Comparison of ENCODE assay signal across 8 mouse cellular contexts in the genomic region with DNA sequence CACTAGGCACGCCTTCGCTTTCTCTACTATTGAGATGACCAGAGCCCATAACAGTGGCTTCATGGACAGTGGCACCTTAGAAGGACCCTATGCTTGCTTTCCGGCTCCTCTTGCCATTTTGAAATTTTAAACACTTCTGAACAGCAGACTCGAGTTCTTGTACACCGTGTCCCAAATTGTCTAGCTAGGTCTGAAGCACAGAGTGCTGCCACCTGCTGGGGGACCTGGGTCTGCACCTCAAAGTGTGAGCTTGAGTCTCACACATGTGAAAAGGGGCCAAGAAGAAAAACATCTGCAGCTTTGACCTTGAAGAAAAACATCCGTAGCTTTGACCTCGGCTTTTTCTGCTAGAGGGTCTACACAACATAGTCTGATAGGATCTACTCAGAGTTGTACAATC. TPM values are rescaled to one million over a fixed set of nuclear protein-coding genes. Genes with fewer than 3 reads are reported as not detected.
DNase-seq lines count a peak whose midpoint lies in the region; ATAC-seq and TF ChIP-seq lines count a peak whose summit lies in the region.
"Had no signal": no experiment of that assay in that cellular context is flagged by ENCODE, and none has a peak within 500 bp of the region (broad histone marks: within the 10 kb centered on the region; RNA-seq: fewer than 3 reads in every experiment).

No protein-coding gene starts in this region.

- 58% methylated on average over 7 of the region's 7 CpGs for WGBS in limb, embryonic 14.5 days

- H3K4me1 ChIP-seq in limb, embryonic 14.5 days (ENCODE audit: control insufficient read depth, insufficient read depth, low read length) = no peaks in the 10 kb centered on the region

- no peak for TF ChIP-seq POLR2A in limb, embryonic 14.5 days (IDR thresholded peaks at IDR 0.05; ENCODE audit: borderline replicate concordance, extremely low read depth, insufficient read depth, insufficient read length)

- no peak overlapping the region for H3K27ac ChIP-seq in limb, embryonic 14.5 days (replicated peaks; ENCODE audit: low read depth, low read length)

- H3K27me3 ChIP-seq in limb, embryonic 14.5 days (ENCODE audit: control insufficient read depth, insufficient read depth, low read length) = no peaks in the 10 kb centered on the region

- H3K4me2 ChIP-seq in limb, embryonic 14.5 days (replicated peaks; ENCODE audit: low read depth, low read length, severe bottlenecking) = no peak overlapping the region

- intact Hi-C loops in heart, postnatal 10 days (cut with DNase I) = no loop called here

- peak; percentile 74 for ATAC-seq in common myeloid progenitor, adult 5-6 weeks (replicated peaks; ENCODE audit: low read depth, poor library complexity, severe bottlenecking)
- no peak for ATAC-seq in limb, embryonic 14.5 days (ENCODE audit: low FRiP score, low read depth)

- DNase-seq in ovary, postnatal 14 days (ENCODE audit: low spot score) = peak; percentile 53
- no peak for DNase-seq in ovary, postnatal 10 days (ENCODE audit: low spot score)
- DNase-seq in ZHBTc4 (ENCODE audit: low read depth, low spot score) = peak; percentile 84
- peak; percentile 66 to 83 for DNase-seq in heart, postnatal 10 days
- DNase-seq in limb, embryonic 14.5 days (ENCODE audit: low spot score) = peak; percentile 75
- peak; percentile 30 for DNase-seq in retina, adult 2 months (ENCODE audit: low read depth, low spot score)

- H3K4me3 ChIP-seq in limb, embryonic 14.5 days (replicated peaks; ENCODE audit: low read length) = no peak overlapping the region
- H3K4me3 ChIP-seq: myocyte had no signal

- no peaks in the 10 kb centered on the region for H3K9me3 ChIP-seq in limb, embryonic 14.5 days (ENCODE audit: control insufficient read depth, low read length)

- H3K36me3 ChIP-seq in limb, embryonic 14.5 days (ENCODE audit: control insufficient read depth, insufficient read depth, low read length) = peaks cover 41% of the 10 kb centered on the region

- H3K9ac ChIP-seq in limb, embryonic 14.5 days (ENCODE audit: low read depth, low read length, severe bottlenecking) = no peak overlapping the region

RNA-seq across cellular contexts. Expression of gene Tsku, which starts 13.1 kb away (rescaled TPM):
- total RNA-seq in common myeloid progenitor, adult 5-6 weeks (2017) = not detected in 2 replicates
- 1 to 10 TPM; 6.5 TPM for total RNA-seq in heart, postnatal 10 days (2021)
- 44.0 and 61.0 TPM in 2 replicates for polyA plus RNA-seq in limb, embryonic 14.5 days (2012; rRNA removed)
- 28.6 and 31.4 TPM in 2 replicates for polyA plus RNA-seq in limb, embryonic 14.5 days (2014; fragmentation: Nextera tagmentation; extraction: Ambion mirVana)

RNA-seq across cellular contexts. Expression of gene Acer3, which starts 27.0 kb away (rescaled TPM):
- 24.0 and 25.4 TPM in 2 replicates for total RNA-seq in common myeloid progenitor, adult 5-6 weeks (2017)
- 10 to 100 TPM; 15.7 to 16.0 TPM for total RNA-seq in heart, postnatal 10 days (2021)
- polyA plus RNA-seq in limb, embryonic 14.5 days (2012; rRNA removed) = 22.6 and 23.6 TPM in 2 replicates
- polyA plus RNA-seq in limb, embryonic 14.5 days (2014; fragmentation: Nextera tagmentation; extraction: Ambion mirVana) = 35.7 and 37.9 TPM in 2 replicates
